Mouse (Mus musculus) erythroblast, embryonic 14.5 days (primary cell): ENCODE data around the gene Chst15.

Experiments used
- GATA1 ChIP-seq: IDR thresholded peaks from 2 replicates; pipeline ENCODE4 v1.6.1; 2012; ENCODE audit warnings: low read length, inconsistent platforms, mixed read lengths
- TAL1 ChIP-seq: IDR thresholded peaks from 3 replicates; pipeline ENCODE4 v1.6.1; 2012; ENCODE audit warnings: low read length, inconsistent platforms, mixed read lengths

- no peak for TF ChIP-seq GATA1
- TF ChIP-seq TAL1: no peak
Observed at GRCm38 (mm10) chr7:132339041-132339839, 22.2 kb upstream of the Chst15 start.
